Mouse (Mus musculus): ENCODE data around the gene Mrtfb.

Gene Mrtfb

GRCm38 (mm10) chr16:13437037-13437769 lies 180.9 kb downstream of the Mrtfb start:
- DNase-seq (ENCODE audit: low spot score in 2 of 2), result peak; percentile 96 to 98

- peak in 1 of 2 experiments; percentile 50 for DNase-seq (ENCODE audit: low spot score in 2 of 2)
These were observed 181.6 kb downstream of the Mrtfb start for GRCm38 (mm10) chr16:13437770-13438372.

- DNase-seq (ENCODE audit: low spot score in 2 of 2), result peak in 1 of 2 experiments; percentile 28
These were observed 184.2 kb downstream of the Mrtfb start for GRCm38 (mm10) chr16:13440468-13440867.

GRCm38 (mm10) chr16:13443764-13444163 lies 187.5 kb downstream of the Mrtfb start:
- no peak for DNase-seq (ENCODE audit: low spot score in 2 of 2)

- no peak for DNase-seq (ENCODE audit: low spot score in 2 of 2)
These were observed 189.2 kb downstream of the Mrtfb start for GRCm38 (mm10) chr16:13445461-13445860.

GRCm38 (mm10) chr16:13446488-13446887 lies 190.2 kb downstream of the Mrtfb start:
- no peak for DNase-seq (ENCODE audit: low spot score in 2 of 2)

GRCm38 (mm10) chr16:13446971-13447283 lies 190.6 kb downstream of the Mrtfb start:
- DNase-seq (ENCODE audit: low spot score in 2 of 2), result no peak

- peak; percentile 22 to 53 for DNase-seq (ENCODE audit: low spot score in 2 of 2)
These were observed 191.2 kb downstream of the Mrtfb start for GRCm38 (mm10) chr16:13447284-13448050.

GRCm38 (mm10) chr16:13448051-13448705 lies 191.9 kb downstream of the Mrtfb start:
- DNase-seq (ENCODE audit: low spot score in 2 of 2), result peak; percentile 27 to 33

- DNase-seq (ENCODE audit: low spot score in 2 of 2), result no peak
These were observed 192.4 kb downstream of the Mrtfb start for GRCm38 (mm10) chr16:13448706-13449090.

- DNase-seq (ENCODE audit: low spot score in 2 of 2), result no peak
These were observed 193.2 kb downstream of the Mrtfb start for GRCm38 (mm10) chr16:13449491-13449890.

GRCm38 (mm10) chr16:13450831-13451230 lies 194.6 kb downstream of the Mrtfb start:
- no peak for DNase-seq (ENCODE audit: low spot score in 2 of 2)

- DNase-seq (ENCODE audit: low spot score in 2 of 2), result no peak
These were observed 195.7 kb downstream of the Mrtfb start for GRCm38 (mm10) chr16:13451991-13452390.

GRCm38 (mm10) chr16:13452661-13453060 lies 196.4 kb downstream of the Mrtfb start:
- DNase-seq (ENCODE audit: low spot score in 2 of 2), result no peak

GRCm38 (mm10) chr16:13454026-13454600 lies 197.8 kb downstream of the Mrtfb start:
- DNase-seq (ENCODE audit: low spot score in 2 of 2), result no peak

- DNase-seq (ENCODE audit: low spot score in 2 of 2), result no peak
These were observed 199.3 kb downstream of the Mrtfb start for GRCm38 (mm10) chr16:13455560-13455959.

- no peak for DNase-seq (ENCODE audit: low spot score in 2 of 2)
These were observed 202.3 kb downstream of the Mrtfb start for GRCm38 (mm10) chr16:13458556-13458955.

- no peak for DNase-seq (ENCODE audit: low spot score in 2 of 2)
These were observed 203.8 kb downstream of the Mrtfb start for GRCm38 (mm10) chr16:13460071-13460470.

GRCm38 (mm10) chr16:13460777-13461408 lies 204.6 kb downstream of the Mrtfb start:
- no peak for DNase-seq (ENCODE audit: low spot score in 2 of 2)

GRCm38 (mm10) chr16:13464662-13465061 lies 208.4 kb downstream of the Mrtfb start:
- no peak for DNase-seq (ENCODE audit: low spot score in 2 of 2)

All from urinary bladder, adult 18-20 months (tissue).